Mouse (Mus musculus) T-helper 2 cell (primary cell): ENCODE measurements at regions not wholly inside any gene's neighbourhood (a gene's known extent, or its start where the extent isn't known, plus 50 kb on each side); places are given as distances from the start of the nearest gene placed in this dataset.
"Not testable (repeated sequence)": the region's sequence is repeated elsewhere in the genome, so short reads cannot be mapped to it uniquely, and the experiment has no call there.

Experiments used
- in situ Hi-C: fragments of 300-600 bp; cut with MboI, MseI; formaldehyde crosslinking; loops from one replicate; pipeline ENCODE4 v1.15.1; 2025; ENCODE audit warnings: high pct_unique_total_duplicates

GRCm38 (mm10) chr11:52460190-52460780 lies 64.1 kb downstream of the 9530068E07Rik start:
- in situ Hi-C loops: no loop called here

- in situ Hi-C loops: not testable (repeated sequence)
Observed at GRCm38 (mm10) chr11:52471128-52471527, 74.9 kb downstream of the 9530068E07Rik start.

GRCm38 (mm10) chr11:52480111-52480510 lies 83.9 kb downstream of the 9530068E07Rik start:
- in situ Hi-C loops: not testable (repeated sequence)

- in situ Hi-C loops: not testable (repeated sequence)
Observed at GRCm38 (mm10) chr11:52480694-52481093, 84.5 kb downstream of the 9530068E07Rik start.

DNA sequence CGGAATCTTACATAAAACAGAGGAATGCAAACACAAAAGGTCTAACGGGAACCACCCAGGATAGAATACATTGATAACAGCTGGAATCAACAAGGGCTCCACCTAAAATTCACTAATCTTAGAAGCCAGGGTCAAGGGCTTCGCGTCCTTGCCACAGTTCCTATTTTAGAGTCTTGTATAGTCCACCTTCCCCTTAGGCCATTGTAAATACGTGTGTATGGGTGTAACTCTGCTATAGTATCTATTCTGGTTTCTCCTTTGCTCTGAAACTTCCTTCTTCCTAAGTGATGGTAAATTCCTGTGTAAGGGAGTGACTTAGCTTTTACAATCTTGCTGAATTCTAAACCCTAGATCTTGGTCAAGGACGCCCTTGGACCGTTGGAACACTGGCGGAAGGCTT lies 87.3 kb downstream of the 9530068E07Rik start:
- in situ Hi-C loops: not testable (repeated sequence)

GRCm38 (mm10) chr11:52488538-52488937 lies 92.3 kb downstream of the 9530068E07Rik start:
- in situ Hi-C loops: not testable (repeated sequence)

DNA sequence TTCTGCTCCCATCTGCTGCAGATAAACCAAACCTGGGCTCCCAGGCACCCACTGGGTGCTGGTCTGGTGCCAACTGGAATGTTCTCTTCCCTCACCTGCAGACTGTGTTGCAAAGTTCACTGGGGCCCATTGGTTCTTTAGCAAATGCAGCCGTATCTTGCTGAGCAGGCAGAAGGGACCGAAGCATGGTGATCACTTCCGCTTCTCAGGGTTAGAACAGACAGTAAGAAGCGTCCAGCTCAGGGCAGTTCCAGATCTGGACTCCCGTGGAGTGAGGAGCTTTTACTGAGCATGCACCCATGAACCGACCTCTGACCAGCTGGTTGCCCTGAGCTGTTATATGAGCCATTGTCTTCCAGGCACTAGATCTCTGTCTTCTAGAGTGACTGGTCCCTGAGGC lies 97.1 kb downstream of the 9530068E07Rik start:
- in situ Hi-C loops: no loop called here

GRCm38 (mm10) chr11:52496908-52497307 lies 100.7 kb downstream of the 9530068E07Rik start:
- in situ Hi-C loops: no loop called here

- in situ Hi-C loops: no loop called here
Observed at GRCm38 (mm10) chr11:52502759-52503365, 106.6 kb downstream of the 9530068E07Rik start.

GRCm38 (mm10) chr11:52511831-52512297 lies 115.6 kb downstream of the 9530068E07Rik start:
- in situ Hi-C loops: no loop called here

DNA sequence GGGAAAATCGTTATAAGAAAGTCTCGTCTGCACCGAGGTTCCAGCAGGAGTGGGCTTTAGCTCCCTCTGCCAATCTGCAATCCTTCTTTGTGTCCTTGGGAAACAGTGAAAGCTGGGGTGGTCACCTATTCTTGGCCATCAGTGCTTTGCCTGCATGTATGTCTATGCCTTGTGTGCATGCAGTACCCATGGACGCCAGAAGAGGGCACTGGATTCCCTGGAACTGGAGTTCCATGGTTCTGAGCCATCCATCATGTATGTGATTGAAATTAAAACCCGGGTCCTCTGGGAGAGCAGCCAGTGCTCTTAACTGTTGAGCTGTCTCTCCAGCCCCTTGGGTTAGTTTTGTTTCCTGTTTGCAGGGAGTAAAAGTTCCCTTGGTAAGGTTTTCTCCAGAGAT lies 121.1 kb downstream of the 9530068E07Rik start:
- in situ Hi-C loops: no loop called here

DNA sequence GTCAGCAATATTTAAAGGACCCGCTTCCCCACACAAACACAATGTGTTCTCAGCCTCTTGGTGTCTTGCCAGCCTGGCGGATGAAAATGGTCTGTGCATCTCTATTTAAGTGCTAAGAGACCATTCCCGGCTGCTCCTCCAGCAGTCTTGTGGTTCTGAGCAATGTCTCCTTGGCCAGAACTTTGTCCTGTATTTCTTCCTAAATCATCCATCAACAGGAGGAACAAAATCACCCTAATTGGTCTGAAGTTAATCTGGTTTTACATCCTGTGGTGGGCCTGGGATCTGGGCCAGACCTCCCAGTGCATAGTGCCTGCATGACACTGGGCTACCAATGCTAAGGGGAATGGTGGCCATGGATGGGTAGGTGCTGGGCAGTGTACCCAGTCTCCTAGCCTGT lies 123.6 kb downstream of the 9530068E07Rik start:
- in situ Hi-C loops: no loop called here

- in situ Hi-C loops: no loop called here
Observed at GRCm38 (mm10) chr11:52521879-52522278, 125.7 kb downstream of the 9530068E07Rik start.

- in situ Hi-C loops: no loop called here
Observed at GRCm38 (mm10) chr11:52522384-52522783, 126.2 kb downstream of the 9530068E07Rik start.

DNA sequence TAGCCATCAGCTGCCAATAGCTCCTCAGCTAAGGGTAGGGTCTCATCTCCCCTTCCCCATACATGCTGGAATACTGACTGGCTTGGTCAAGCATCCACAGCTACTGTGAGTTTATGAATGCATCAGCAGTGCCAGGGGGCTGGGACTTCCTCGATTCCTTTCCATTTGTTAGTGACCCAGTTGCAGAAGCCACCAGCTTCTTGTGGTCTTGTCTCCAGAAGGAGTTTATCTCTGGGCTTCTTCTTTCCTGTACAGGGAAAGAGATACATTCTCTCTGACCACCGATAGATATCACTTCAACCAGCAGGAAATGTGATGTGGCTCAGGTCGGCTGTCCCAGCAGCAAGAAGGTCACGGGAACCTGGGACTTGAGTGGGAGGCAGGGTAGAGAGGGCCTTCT lies 127.0 kb downstream of the 9530068E07Rik start:
- in situ Hi-C loops: no loop called here

GRCm38 (mm10) chr11:52523671-52524070 lies 127.4 kb downstream of the 9530068E07Rik start:
- in situ Hi-C loops: no loop called here

DNA sequence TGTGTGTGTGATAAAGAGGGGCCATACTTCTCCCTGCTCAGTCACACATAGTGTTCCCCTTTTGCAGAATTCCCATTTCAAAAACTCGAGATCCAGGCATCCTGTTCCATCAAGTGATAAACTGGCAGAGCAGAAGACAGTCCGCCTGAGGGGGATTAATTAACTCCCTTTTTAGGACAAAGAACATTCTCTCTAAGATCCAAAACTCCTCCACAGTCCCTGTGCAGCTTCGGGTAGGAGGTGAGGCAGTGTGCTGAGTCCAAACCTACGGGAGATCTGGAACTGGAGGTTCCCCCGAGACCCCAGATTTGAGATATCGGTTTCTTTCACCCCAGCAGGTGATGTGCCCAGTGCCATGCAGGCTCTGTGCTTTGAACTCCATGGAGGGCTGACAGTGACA lies 129.2 kb downstream of the 9530068E07Rik start:
- in situ Hi-C loops: no loop called here

DNA sequence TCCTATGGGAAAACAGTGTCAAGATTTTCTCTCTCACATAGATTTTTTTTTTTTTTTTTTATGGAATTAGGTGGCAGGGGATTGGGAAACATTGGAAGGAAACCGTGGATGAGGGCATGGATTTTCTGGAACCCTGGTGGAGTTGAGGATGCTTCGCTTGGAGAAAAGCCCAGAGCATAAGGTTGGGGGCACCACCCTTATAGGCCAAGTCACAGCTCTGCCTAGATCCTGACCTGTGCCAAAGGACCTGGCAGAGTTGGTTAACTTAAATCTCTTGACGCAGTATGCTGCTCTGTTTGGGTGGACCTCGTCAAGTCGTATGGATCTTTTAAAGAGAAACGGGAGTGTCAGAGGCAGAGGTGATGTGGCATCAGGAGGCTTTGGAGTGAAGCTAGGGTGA lies 130.1 kb downstream of the 9530068E07Rik start:
- in situ Hi-C loops: no loop called here

DNA sequence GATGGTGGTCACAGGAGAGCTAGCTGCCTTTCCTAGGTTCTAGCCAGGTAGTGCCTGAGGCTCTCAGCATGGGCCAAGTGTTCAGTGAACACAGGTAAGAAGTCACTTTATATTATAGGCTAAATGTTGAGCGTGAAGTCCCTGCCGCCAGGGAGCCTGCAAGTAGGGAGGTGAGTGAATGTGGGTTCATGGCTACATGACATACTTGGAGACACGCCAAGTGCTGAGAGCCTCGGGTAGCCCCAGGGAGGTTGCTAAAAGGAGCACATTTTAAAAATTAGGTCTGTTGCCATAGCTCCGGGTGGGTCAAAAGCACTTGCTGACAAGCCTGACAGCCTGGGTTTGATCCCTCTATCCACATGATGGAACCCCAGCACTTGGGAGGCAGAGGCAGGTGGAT lies 137.2 kb downstream of the 9530068E07Rik start:
- in situ Hi-C loops: no loop called here

DNA sequence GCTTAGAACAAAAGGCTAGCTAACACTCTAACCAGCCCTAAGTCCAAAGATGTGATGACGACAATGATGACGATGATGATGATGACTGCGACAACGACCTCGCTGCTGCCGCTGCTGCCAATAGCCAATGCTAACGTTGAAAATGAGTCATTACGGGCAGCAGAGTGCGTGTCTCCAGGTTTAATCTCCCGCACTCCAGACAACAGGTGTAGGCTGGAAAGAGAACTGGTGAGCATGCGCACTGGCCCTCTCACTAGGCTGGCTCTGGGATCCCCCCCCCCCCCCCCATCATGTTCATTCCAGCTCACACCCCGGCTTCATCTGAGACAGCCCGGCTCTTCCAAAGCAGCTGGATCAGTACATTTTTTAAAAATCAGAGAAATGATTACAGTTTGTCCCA lies 138.4 kb downstream of the 9530068E07Rik start:
- in situ Hi-C loops: no loop called here

GRCm38 (mm10) chr11:52536211-52536610 lies 140.0 kb downstream of the 9530068E07Rik start:
- in situ Hi-C loops: no loop called here

DNA sequence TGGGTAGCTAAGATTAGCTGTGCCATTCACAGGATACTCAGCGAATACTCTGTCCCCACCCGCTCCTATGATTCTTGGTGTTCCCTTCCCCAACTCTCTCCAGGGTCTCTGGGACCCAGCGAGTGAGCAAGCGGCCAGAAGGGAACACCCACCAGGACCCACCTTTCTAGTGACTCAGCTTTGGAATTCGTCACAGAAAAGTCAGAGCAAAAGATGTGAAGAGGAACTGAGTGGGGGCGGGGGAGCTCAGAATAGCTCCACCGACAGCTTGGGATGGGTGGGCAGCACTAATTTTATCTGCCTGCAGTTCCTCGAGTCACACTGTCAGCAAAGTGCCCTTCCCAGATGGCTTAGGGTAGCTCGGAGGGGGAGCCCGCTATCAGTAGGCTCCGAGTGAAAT lies 140.6 kb downstream of the 9530068E07Rik start:
- in situ Hi-C loops: no loop called here

DNA sequence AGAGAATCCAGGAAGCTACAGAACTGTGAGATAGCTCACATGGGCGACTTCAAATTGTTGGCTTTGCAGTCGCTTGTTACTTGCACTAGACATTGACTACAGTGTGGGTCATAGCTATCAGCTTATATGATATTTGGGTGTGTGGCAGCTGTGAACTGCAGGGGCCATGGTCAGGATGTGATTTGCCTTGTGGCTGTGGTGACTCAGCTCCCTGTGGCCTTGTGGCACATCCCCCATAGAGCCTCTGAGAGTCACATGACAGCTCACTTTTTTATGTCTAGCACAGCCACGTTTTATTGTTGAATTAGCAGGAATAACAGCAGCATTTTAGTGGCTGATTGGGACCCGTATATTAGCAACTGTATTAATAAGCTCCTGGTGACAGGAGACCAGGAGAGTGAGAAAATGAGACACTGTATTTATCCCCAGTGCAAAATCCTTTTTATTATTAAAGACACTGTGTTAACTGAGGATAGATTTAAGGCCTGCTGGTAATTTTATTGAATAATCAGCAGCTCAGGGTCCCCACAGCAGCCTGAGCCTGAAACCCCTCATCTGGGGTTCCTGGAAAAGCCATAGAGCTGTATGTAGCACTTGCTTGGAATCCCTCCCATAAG lies 141.7 kb downstream of the 9530068E07Rik start:
- in situ Hi-C loops: no loop called here
